ENCODE assay signal across 21 mouse cellular contexts in the genomic region with DNA sequence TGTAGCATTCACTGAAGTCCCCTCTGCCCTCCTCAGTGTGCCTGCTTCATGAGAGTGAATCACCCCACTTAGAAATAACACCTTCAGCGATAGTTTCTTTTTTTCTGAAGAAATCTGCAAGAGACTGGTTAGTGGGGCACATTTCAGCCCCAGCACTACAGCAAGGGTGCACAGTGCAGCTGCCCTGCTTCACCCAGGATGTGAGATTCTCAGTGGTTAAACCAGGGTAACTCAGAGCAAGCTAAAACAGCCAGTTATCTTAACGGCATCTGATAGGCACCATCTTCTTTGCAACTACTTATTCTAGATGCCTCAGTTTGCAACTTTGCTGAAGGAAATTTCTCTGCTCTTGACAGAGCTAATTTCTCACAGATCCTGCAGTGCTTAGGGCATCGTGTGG.
DNase-seq lines count a peak whose midpoint lies in the region; ATAC-seq lines count a peak whose summit lies in the region.
"Had no signal": no experiment of that assay in that cellular context is flagged by ENCODE, and none has a peak within 500 bp of the region (broad histone marks: within the 10 kb centered on the region; RNA-seq: fewer than 3 reads in every experiment).

No protein-coding gene starts in this region.

- no peak overlapping the region for H3K4me3 ChIP-seq in intestine, embryonic 16.5 days (ENCODE audit: low read length)
- H3K4me3 ChIP-seq: embryonic facial prominence, embryonic 15.5 days; erythroblast, embryonic 14.5 days; forebrain, embryonic 10.5 days; heart, adult 2 months; heart, embryonic 12.5 days; hindbrain, embryonic 15.5 days had no signal

- peak; percentile 71 for DNase-seq in induced T-regulatory cell, adult 2 months (ENCODE audit: low read depth)
- DNase-seq in thymus, postnatal 14 days, result peak; percentile 53
- DNase-seq in urinary bladder, adult 18-20 months (ENCODE audit: low spot score in 2 of 2), result no peak
- DNase-seq in urinary bladder, postnatal 25 days (ENCODE audit: low spot score), result no peak
- DNase-seq: adrenal gland, postnatal 10 days; cerebellum, adult 11 months; cerebellum, adult 8-10 months; cerebellum, postnatal 14 days; embryo, embryonic 11 days; gastrocnemius, postnatal 10 days; heart, adult 2 months had no signal

- H3K27me3 ChIP-seq in intestine, embryonic 16.5 days (replicated peaks; ENCODE audit: control insufficient read depth, insufficient read depth, low read length), result no peaks in the 10 kb centered on the region
- H3K27me3 ChIP-seq: CH12.LX; embryonic facial prominence, embryonic 15.5 days; heart, embryonic 12.5 days; hindbrain, embryonic 15.5 days had no signal

- no peaks in the 10 kb centered on the region for H3K36me3 ChIP-seq in intestine, embryonic 16.5 days (ENCODE audit: control insufficient read depth, insufficient read depth, low read length)
- H3K36me3 ChIP-seq: embryonic facial prominence, embryonic 15.5 days; forebrain, embryonic 10.5 days; heart, embryonic 12.5 days; hindbrain, embryonic 15.5 days had no signal

- H3K4me1 ChIP-seq in intestine, embryonic 16.5 days (ENCODE audit: control insufficient read depth, insufficient read depth, low read length), result no peaks in the 10 kb centered on the region
- H3K4me1 ChIP-seq: embryonic facial prominence, embryonic 15.5 days; forebrain, embryonic 10.5 days; heart, embryonic 12.5 days; hindbrain, embryonic 15.5 days had no signal

- peak; percentile 54 for ATAC-seq in CD4-positive, CD25-positive, alpha-beta regulatory T cell, adult 4 months
- ATAC-seq in frontal cortex, adult (ENCODE audit: low TSS enrichment), result no peak
- ATAC-seq in intestine, embryonic 16.5 days, result no peak
- ATAC-seq: forebrain, embryonic 14.5 days had no signal

- H3K9me3 ChIP-seq in intestine, embryonic 16.5 days (ENCODE audit: control insufficient read depth, low read length), result no peaks in the 10 kb centered on the region
- H3K9me3 ChIP-seq: embryonic facial prominence, embryonic 15.5 days; forebrain, embryonic 10.5 days; heart, embryonic 12.5 days; hindbrain, embryonic 15.5 days had no signal

- H3K27ac ChIP-seq in intestine, embryonic 16.5 days (ENCODE audit: low read length), result no peak overlapping the region
- H3K27ac ChIP-seq: embryonic facial prominence, embryonic 15.5 days; forebrain, embryonic 10.5 days; heart, adult 2 months; hindbrain, embryonic 15.5 days had no signal

- no peak overlapping the region for H3K9ac ChIP-seq in intestine, embryonic 16.5 days (ENCODE audit: low read depth, low read length)
- H3K9ac ChIP-seq: embryonic facial prominence, embryonic 15.5 days; heart, embryonic 12.5 days; hindbrain, embryonic 15.5 days had no signal

- WGBS in intestine, embryonic 16.5 days, result 74% methylated on average over 3 of the region's 3 CpGs

- no peak overlapping the region for H3K4me2 ChIP-seq in intestine, embryonic 16.5 days (ENCODE audit: low read depth, low read length)
- H3K4me2 ChIP-seq: embryonic facial prominence, embryonic 15.5 days; heart, embryonic 12.5 days; hindbrain, embryonic 15.5 days had no signal

Comparison
In these comparisons a context has a peak if more than half of its experiments do, and no peak if none do; other contexts are left out.
1. DNase-seq: peak in induced T-regulatory cell, adult 2 months (single experiment) and thymus, postnatal 14 days (single experiment); none in urinary bladder, adult 18-20 months (0 of 2) and urinary bladder, postnatal 25 days (single experiment).